Mouse (Mus musculus) bone marrow, adult 2 months (tissue): ENCODE results near the gene Ppm1a. TPM values are rescaled to one million over a fixed set of nuclear protein-coding genes. Genes with fewer than 3 reads are reported as not detected.

Experiments
- H3K27ac ChIP-seq: fragments of 200-500 bp; 2 replicates; pipeline ENCODE4 v1.5.1; 2012; ENCODE audit warnings: low read depth, mild to moderate bottlenecking, control low read depth, inconsistent platforms, low read length; ENCODE audit not compliant: control insufficient read depth, poor library complexity, insufficient read depth
- H3K4me1 ChIP-seq: fragments of 200-500 bp; 2 replicates; pipeline ENCODE4 v1.6.1; 2011; ENCODE audit warnings: low read length; ENCODE audit not compliant: control insufficient read depth, insufficient read depth
- H3K4me3 ChIP-seq: fragments of 200-500 bp; replicated peaks from 2 replicates; pipeline ENCODE3; 2011; ENCODE audit warnings: mild to moderate bottlenecking, low read depth, low read length, control low read depth; ENCODE audit not compliant: control insufficient read depth
- CTCF ChIP-seq: fragments of 200-500 bp; IDR thresholded peaks from 2 replicates; pipeline ENCODE4 v1.5.1; 2011; ENCODE audit warnings: low read length, control low read depth; ENCODE audit not compliant: control insufficient read depth, insufficient read depth
- POLR2A ChIP-seq: fragments of 200-500 bp; IDR thresholded peaks from 2 replicates; pipeline ENCODE4 v1.6.1; 2011; ENCODE audit warnings: low read depth, mild to moderate bottlenecking, control low read depth, low read length, borderline replicate concordance; ENCODE audit not compliant: control insufficient read depth
- WGBS: fragments of 180-500 bp; shearing (Covaris S2); methylation state at CpG from one replicate; pipeline ENCODE4 v1.1.7; 2018; 5-methylcytosine and 5-hydroxymethylcytosine counted together
- polyA plus RNA-seq: library from polyadenylated mRNA; stranded (reverse); fragments of >200 nt; gene quantifications from 2 replicates; pipeline ENCODE4 v1.2.4, GENCODE M21; 2011; ENCODE audit warnings: low replicate concordance; ENCODE audit not compliant: missing spikeins, insufficient read depth, insufficient read length

The Ppm1a gene
- polyA plus RNA-seq, 1 experiment: 41.7 TPM

DNA sequence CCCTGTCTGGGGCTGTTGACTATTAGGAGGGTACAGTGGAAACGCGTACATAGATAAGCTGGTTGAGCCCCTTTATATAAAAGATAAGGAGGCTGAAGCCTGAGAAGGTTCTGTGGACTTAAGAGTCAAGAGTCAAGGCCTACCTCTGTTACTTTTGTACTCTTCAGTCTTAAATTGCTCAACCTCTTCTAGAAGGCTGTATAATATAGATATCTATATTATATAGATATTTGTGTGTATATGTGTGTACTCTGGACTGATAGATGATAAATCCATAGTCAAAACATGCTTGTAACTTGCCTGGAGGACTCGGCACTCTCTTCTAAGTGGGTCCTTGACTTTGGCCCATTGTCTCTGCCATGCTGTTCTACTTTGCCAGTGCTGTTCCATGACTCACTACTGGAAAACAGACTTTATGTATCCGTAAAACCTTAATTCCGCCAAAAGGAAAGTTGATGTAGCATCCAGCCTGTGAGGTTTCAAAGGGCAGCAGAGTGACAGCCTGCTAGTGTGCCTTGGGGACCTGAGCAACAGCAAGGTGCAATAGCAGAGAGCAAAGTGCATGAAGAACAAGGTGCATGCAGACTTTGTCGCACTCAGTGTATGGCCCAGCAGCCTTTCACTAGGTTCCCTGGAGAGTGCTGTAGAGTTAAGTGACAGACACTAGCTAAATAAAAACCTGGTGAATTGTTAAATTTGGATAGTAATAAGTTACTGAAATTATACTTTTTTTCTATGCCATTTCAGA, 28.1 kb downstream of the Ppm1a start:
- no peaks in the 10 kb centered on the region for H3K4me1 ChIP-seq
- TF ChIP-seq POLR2A (no peak), CTCF (no peak)
- 84% methylated on average over 6 of the region's 6 CpGs for WGBS
- no peak overlapping the region for H3K27ac ChIP-seq
- H3K4me3 ChIP-seq: no peak overlapping the region

GRCm38 (mm10) chr12:72786551-72786950, 29.3 kb downstream of the Ppm1a start:
- Histone ChIP-seq H3K4me3 (no peak overlapping the region), H3K27ac (no peak overlapping the region), H3K4me1 (no peaks in the 10 kb centered on the region)
- TF ChIP-seq CTCF (no peak), POLR2A (no peak)
- WGBS: 90% methylated on average over 5 of the region's 5 CpGs

- no peak overlapping the region for H3K4me3 ChIP-seq
- WGBS: 92% methylated on average over 4 of the region's 4 CpGs
- no peaks in the 10 kb centered on the region for H3K4me1 ChIP-seq
- TF ChIP-seq CTCF (no peak), POLR2A (no peak)
- H3K27ac ChIP-seq: no peak overlapping the region
These were observed 29.7 kb downstream of the Ppm1a start for GRCm38 (mm10) chr12:72786986-72787385.

DNA sequence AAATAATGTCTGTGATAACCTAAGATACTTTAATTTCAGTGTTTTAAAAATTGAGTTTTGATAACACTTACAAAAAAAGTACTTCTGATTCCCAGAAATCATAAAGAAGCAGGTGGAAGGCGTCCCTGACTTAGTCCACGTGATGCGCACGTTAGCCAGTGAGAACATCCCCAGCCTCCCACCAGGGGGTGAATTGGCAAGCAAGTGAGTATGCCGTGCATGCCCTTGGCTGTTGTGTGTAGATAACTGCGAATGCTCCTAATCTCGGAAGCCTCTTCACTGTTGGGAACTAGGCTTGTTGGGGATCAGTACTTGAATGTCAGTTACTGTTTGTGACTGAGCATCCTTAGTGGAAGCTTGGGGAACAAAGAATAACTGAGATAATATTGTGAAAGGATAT, 33.3 kb downstream of the Ppm1a start:
- H3K4me1 ChIP-seq: no peaks in the 10 kb centered on the region
- WGBS: 63% methylated on average over 7 of the region's 7 CpGs

DNA sequence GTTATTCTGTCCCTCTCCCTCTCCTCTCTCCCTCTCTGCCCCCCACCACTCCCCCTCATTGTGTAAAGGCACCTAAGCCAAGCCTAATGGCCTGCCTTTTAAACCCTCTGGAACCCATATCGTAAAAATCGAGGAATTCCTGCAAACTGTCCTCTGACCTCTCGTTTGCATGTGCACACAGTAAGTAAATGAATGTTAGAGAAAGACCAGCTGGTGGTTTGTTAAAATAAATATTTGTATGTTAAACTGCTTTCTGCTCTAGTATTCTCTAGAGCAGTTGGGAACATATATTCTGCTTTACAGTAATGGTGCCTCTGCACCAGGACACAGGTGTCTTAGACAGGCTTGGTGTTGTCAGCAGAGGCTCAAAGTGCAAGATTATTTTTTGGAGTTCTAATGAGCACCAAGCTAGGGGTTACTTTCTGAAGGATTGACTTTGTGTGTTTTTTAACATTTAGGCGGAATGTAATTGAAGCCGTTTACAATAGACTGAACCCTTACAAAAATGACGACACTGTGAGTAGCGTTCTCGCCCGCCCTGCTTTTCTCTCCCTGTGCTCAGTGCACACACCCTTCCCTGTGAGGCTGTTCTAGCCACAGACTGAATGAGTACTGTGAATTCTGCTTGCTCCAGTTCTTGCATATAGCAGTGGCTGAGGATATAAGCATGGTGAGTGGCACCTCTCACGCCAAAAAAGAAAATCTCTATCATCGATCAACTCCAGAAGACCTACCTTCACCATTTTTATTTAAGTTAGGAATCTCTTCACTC, 35.3 kb downstream of the Ppm1a start:
- no peak overlapping the region for H3K4me3 ChIP-seq
- 94% methylated on average over 11 of the region's 11 CpGs for WGBS
- H3K4me1 ChIP-seq: no peaks in the 10 kb centered on the region
- H3K27ac ChIP-seq: no peak overlapping the region
- no peak for TF ChIP-seq POLR2A
- no peak for TF ChIP-seq CTCF

More for the DNA sequence above, 33.3 kb downstream of the Ppm1a start:
- Histone ChIP-seq H3K4me3 (no peak overlapping the region), H3K27ac (no peak overlapping the region)
- TF ChIP-seq CTCF (no peak), POLR2A (no peak)

DNA sequence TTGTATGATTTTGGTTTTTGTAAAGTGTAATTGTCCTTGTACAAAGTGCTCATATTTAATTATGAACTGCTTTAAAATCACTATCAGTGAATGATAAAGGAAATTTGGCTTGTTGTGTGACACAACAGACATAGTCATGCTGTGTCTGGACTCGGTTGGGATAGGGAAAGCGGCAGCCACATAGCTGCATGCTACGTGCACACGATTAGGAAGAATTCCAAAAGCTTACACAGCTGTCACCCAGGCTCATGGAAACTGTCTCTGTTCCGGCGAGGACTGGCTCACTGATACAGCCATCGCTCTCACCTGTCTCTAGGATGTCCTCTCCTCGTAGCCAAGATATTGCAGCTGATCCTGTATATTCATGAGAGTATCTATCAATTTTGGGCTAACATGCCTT, 36.7 kb downstream of the Ppm1a start:
- TF ChIP-seq CTCF (no peak), POLR2A (no peak)
- no peak overlapping the region for H3K27ac ChIP-seq
- no peak overlapping the region for H3K4me3 ChIP-seq
- 95% methylated on average over 8 of the region's 8 CpGs for WGBS
- H3K4me1 ChIP-seq: no peaks in the 10 kb centered on the region

GRCm38 (mm10) chr12:72809798-72810197, 52.5 kb downstream of the Ppm1a start:
- 60% methylated on average over 6 of the region's 6 CpGs for WGBS
- H3K27ac ChIP-seq: no peak overlapping the region

DNA sequence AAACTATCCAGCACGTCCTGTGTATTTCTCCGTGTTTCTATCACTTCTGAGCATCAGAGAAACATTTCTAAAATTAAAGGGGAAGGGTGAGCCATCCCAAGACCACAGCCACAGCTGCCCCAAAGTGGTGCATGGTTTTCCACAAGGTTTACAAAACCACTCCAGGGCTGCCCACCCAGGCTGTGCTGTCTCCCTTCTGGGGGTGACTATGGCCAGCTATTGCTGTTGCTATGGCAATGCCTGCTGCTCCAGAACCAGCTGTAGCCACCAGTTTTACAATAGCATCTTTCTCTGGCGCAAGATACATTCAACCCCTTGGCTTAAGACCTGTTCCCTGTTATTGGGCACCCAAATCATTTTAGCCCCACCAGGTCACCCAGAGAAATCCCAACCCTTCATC, 54.3 kb downstream of the Ppm1a start:
- H3K4me3 ChIP-seq: no peak overlapping the region
- no peak overlapping the region for H3K27ac ChIP-seq
- no peak for TF ChIP-seq CTCF
- TF ChIP-seq POLR2A: no peak
- WGBS: 87% methylated on average over 3 of the region's 3 CpGs
- no peaks in the 10 kb centered on the region for H3K4me1 ChIP-seq

More at GRCm38 (mm10) chr12:72809798-72810197, 52.5 kb downstream of the Ppm1a start:
- no peak overlapping the region for H3K4me3 ChIP-seq
- TF ChIP-seq POLR2A (no peak), CTCF (no peak)
- H3K4me1 ChIP-seq: no peaks in the 10 kb centered on the region
